14 mouse cellular contexts compared by ENCODE assay signal in genomic region chr5:120435006-120435681, GRCm38 (mm10). TPM values are rescaled to one million over a fixed set of nuclear protein-coding genes. Genes with fewer than 3 reads are reported as not detected.
A peak's percentile ranks its signal among the peaks of the same experiment; 100 is the strongest.
DNase-seq lines count a peak whose midpoint lies in the region; ATAC-seq lines count a peak whose summit lies in the region.
"Had no signal": no experiment of that assay in that cellular context is flagged by ENCODE, and none has a peak within 500 bp of the region (broad histone marks: within the 10 kb centered on the region; RNA-seq: fewer than 3 reads in every experiment).

No protein-coding gene starts in this region.

- intact Hi-C loops in gastrocnemius, postnatal 36 days (cut with DNase I): no loop called here

- no peaks in the 10 kb centered on the region for H3K36me3 ChIP-seq in heart, embryonic 14.5 days (ENCODE audit: control insufficient read depth, insufficient read depth, low read length)
- no peaks in the 10 kb centered on the region for H3K36me3 ChIP-seq in embryonic facial prominence, embryonic 11.5 days (replicated peaks; ENCODE audit: control insufficient read depth, insufficient read depth, low read depth, low read length)
- H3K36me3 ChIP-seq in hindbrain, embryonic 15.5 days: no peaks in the 10 kb centered on the region

- no peak overlapping the region for H3K27ac ChIP-seq in heart, embryonic 14.5 days (replicated peaks in 1 of 2; ENCODE audit: control insufficient read depth in 1 of 2, insufficient read depth in 1 of 2, low read depth in 2 of 2, low read length in 2 of 2)
- H3K27ac ChIP-seq in embryonic facial prominence, embryonic 11.5 days (replicated peaks; ENCODE audit: low read depth, low read length): no peak overlapping the region
- H3K27ac ChIP-seq in hindbrain, embryonic 15.5 days (replicated peaks): peak overlapping the region; percentile 85
- H3K27ac ChIP-seq: gastrocnemius, adult 2 months had no signal

- no peak for ATAC-seq in heart, embryonic 14.5 days (ENCODE audit: insufficient number of reproducible peaks, insufficient read depth, low FRiP score, low read depth)
- ATAC-seq in embryonic facial prominence, embryonic 11.5 days (replicated peaks; ENCODE audit: insufficient number of reproducible peaks, low FRiP score, low TSS enrichment, low read depth): no peak
- no peak for ATAC-seq in hindbrain, embryonic 15.5 days (ENCODE audit: low FRiP score, low read depth)
- ATAC-seq in activated CD4-positive, CD25-positive, alpha-beta regulatory T cell, adult 4 months: no peak

- H3K9ac ChIP-seq in heart, embryonic 14.5 days (ENCODE audit: low read length): no peak overlapping the region
- H3K9ac ChIP-seq in embryonic facial prominence, embryonic 11.5 days (replicated peaks; ENCODE audit: low read length): no peak overlapping the region
- H3K9ac ChIP-seq in hindbrain, embryonic 15.5 days: peak overlapping the region; percentile 60

- DNase-seq in heart, adult 9 months (ENCODE audit: low spot score in 2 of 2): no peak
- no peak for DNase-seq in embryonic facial prominence, embryonic 11.5 days (ENCODE audit: low spot score)
- peak; percentile 59 for DNase-seq in neural tube, embryonic 10.5 days (ENCODE audit: extremely low spot score, low spot score)
- DNase-seq in thymus, postnatal 25 days: no peak
- no peak for DNase-seq in gastrocnemius, postnatal 36 days
- DNase-seq: cerebellum, adult 8-10 months; gastrocnemius, adult 2 months had no signal

- H3K9me3 ChIP-seq in heart, embryonic 14.5 days (ENCODE audit: control insufficient read depth, low read length): no peaks in the 10 kb centered on the region
- H3K9me3 ChIP-seq in embryonic facial prominence, embryonic 11.5 days (replicated peaks; ENCODE audit: control insufficient read depth, low read length): no peaks in the 10 kb centered on the region
- H3K9me3 ChIP-seq in hindbrain, embryonic 15.5 days: no peaks in the 10 kb centered on the region

- H3K27me3 ChIP-seq in heart, embryonic 14.5 days (ENCODE audit: control insufficient read depth, insufficient read depth, low read length): peaks cover 99% of the 10 kb centered on the region
- H3K27me3 ChIP-seq in embryonic facial prominence, embryonic 11.5 days (ENCODE audit: control insufficient read depth, insufficient read depth, low read length): peaks cover 96% of the 10 kb centered on the region
- peaks cover 51% of the 10 kb centered on the region for H3K27me3 ChIP-seq in hindbrain, embryonic 15.5 days

- H3K4me1 ChIP-seq in heart, embryonic 14.5 days (ENCODE audit: control insufficient read depth in 2 of 2, insufficient read depth in 2 of 2, low read length in 2 of 2): peaks cover 0 to 11% of the 10 kb centered on the region in 2 experiments; a peak in 2 of 4 replicates
- H3K4me1 ChIP-seq in embryonic facial prominence, embryonic 11.5 days (ENCODE audit: control insufficient read depth, insufficient read depth, low read length): peaks cover 4% of the 10 kb centered on the region; the same call in 1 of the 2 replicates
- peaks cover 35% of the 10 kb centered on the region for H3K4me1 ChIP-seq in hindbrain, embryonic 15.5 days (replicated peaks)

- 1% methylated on average over 44 of the region's 44 CpGs for WGBS in heart, embryonic 14.5 days
- WGBS in embryonic facial prominence, embryonic 11.5 days: under 1% methylated on average over 44 of the region's 44 CpGs
- under 1% methylated on average over 43 of the region's 44 CpGs for WGBS in hindbrain, embryonic 15.5 days

- H3K4me2 ChIP-seq in heart, embryonic 14.5 days (ENCODE audit: low read length): 0 out of 2 replicates have a peak overlapping the region, but pooled peaks have one; percentile 72
- no peak overlapping the region for H3K4me2 ChIP-seq in embryonic facial prominence, embryonic 11.5 days (ENCODE audit: low read depth, low read length)
- peak overlapping the region; percentile 69 for H3K4me2 ChIP-seq in hindbrain, embryonic 15.5 days

- H3K4me3 ChIP-seq in heart, embryonic 14.5 days (ENCODE audit: control insufficient read depth in 1 of 2, insufficient read depth in 1 of 2, low read depth in 1 of 2, low read length in 2 of 2): peak overlapping the region in 1 of 2 experiments; percentile 42; a peak in 1 of 4 replicates
- peak overlapping the region; percentile 26 for H3K4me3 ChIP-seq in embryonic facial prominence, embryonic 11.5 days (ENCODE audit: low read depth, low read length)
- H3K4me3 ChIP-seq in hindbrain, embryonic 15.5 days: peak overlapping the region; percentile 48

RNA-seq across cellular contexts. Expression of gene Lhx5, which starts 3.6 kb away (rescaled TPM):
- polyA plus RNA-seq in heart, embryonic 14.5 days (2014; fragmentation: Nextera tagmentation; extraction: Ambion mirVana): not detected in 2 replicates
- polyA plus RNA-seq in embryonic facial prominence, embryonic 11.5 days (2014; fragmentation: Nextera tagmentation; extraction: Ambion mirVana): 1.5 and 2.9 TPM in 2 replicates
- polyA plus RNA-seq in hindbrain, embryonic 15.5 days (2015; fragmentation: Nextera tagmentation; extraction: Ambion mirVana): 26.3 and 31.4 TPM in 2 replicates
- total RNA-seq in gastrocnemius, postnatal 36 days (2021): not detected
- not detected for polyA plus RNA-seq in activated CD4-positive, CD25-positive, alpha-beta regulatory T cell, adult 4 months (2017; shearing (Covaris generic))
- total RNA-seq: gastrocnemius, adult 2 months; monocyte, adult 5-6 weeks had no signal
- polyA plus RNA-seq: C2C12; kidney, embryonic 16.5 days had no signal

RNA-seq across cellular contexts. Expression of gene Sdsl, which starts 37.5 kb away (rescaled TPM):
- 14.1 and 14.4 TPM in 2 replicates for polyA plus RNA-seq in heart, embryonic 14.5 days (2014; fragmentation: Nextera tagmentation; extraction: Ambion mirVana)
- 3.6 and 4.9 TPM in 2 replicates for polyA plus RNA-seq in embryonic facial prominence, embryonic 11.5 days (2014; fragmentation: Nextera tagmentation; extraction: Ambion mirVana)
- 6.5 and 6.9 TPM in 2 replicates for polyA plus RNA-seq in hindbrain, embryonic 15.5 days (2015; fragmentation: Nextera tagmentation; extraction: Ambion mirVana)
- total RNA-seq in gastrocnemius, postnatal 36 days (2021): under 1 TPM; 0.59 to 0.77 TPM
- polyA plus RNA-seq in activated CD4-positive, CD25-positive, alpha-beta regulatory T cell, adult 4 months (2017; shearing (Covaris generic)): not detected
- total RNA-seq: monocyte, adult 5-6 weeks had no signal

RNA-seq across cellular contexts. Expression of gene Sds, which starts 41.2 kb away (rescaled TPM):
- polyA plus RNA-seq in heart, embryonic 14.5 days (2014; fragmentation: Nextera tagmentation; extraction: Ambion mirVana): not detected in 2 replicates
- polyA plus RNA-seq in embryonic facial prominence, embryonic 11.5 days (2014; fragmentation: Nextera tagmentation; extraction: Ambion mirVana): not detected in 2 replicates
- not detected in 2 replicates for polyA plus RNA-seq in hindbrain, embryonic 15.5 days (2015; fragmentation: Nextera tagmentation; extraction: Ambion mirVana)
- total RNA-seq in gastrocnemius, postnatal 36 days (2021): under 1 TPM in 1 of 2 experiments, not detected in 1; 0.20 TPM
- not detected for polyA plus RNA-seq in activated CD4-positive, CD25-positive, alpha-beta regulatory T cell, adult 4 months (2017; shearing (Covaris generic))
- total RNA-seq: left cerebral cortex, postnatal 14 days; monocyte, adult 5-6 weeks had no signal
- polyA plus RNA-seq: kidney, embryonic 16.5 days had no signal
